Mouse (Mus musculus): ENCODE data around the gene Shox2. TPM values are rescaled to one million over a fixed set of nuclear protein-coding genes. Genes with fewer than 3 reads are reported as not detected.

Gene Shox2
- 2.0 and 2.6 TPM in 2 replicates for polyA plus RNA-seq (2012; ENCODE audit: insufficient read depth, insufficient read length, missing spikeins)

DNA sequence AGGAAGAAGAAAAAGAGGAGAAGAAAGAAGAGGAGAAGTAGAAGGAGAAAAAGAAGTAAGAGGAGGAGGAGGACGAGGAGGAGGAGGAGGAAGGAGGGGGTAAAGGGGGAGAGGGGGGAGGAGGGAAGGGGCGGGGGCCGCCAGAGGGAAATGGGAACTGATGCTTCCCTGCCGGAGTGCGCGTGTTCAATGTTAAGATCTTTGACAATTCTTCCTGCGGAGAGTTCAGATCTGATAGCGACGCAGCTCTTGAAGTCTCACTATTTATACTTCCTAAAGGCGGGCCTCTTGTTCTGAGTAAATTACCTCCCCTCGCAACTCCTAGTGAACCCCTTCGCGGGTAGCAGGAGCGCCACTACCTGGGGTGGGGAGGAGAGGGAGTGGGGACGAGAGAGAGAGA is at the start of gene Shox2:
TSS of gene Shox2 (minus strand) at position 66 of the 400 bp plus-strand sequence.
- H3K4me1 ChIP-seq (ENCODE audit: control insufficient read depth, insufficient read depth, insufficient read length, low read length): peaks cover 6% of the 10 kb centered on the region; the same call in 1 of the 2 replicates
- peak within 1 kb of the TSS; percentile 79 for H3K4me3 ChIP-seq (ENCODE audit: insufficient read depth, low read depth, low read length)
- no peak within 1 kb of the TSS for H3K27ac ChIP-seq (replicated peaks; ENCODE audit: low read depth, low read length)

DNA sequence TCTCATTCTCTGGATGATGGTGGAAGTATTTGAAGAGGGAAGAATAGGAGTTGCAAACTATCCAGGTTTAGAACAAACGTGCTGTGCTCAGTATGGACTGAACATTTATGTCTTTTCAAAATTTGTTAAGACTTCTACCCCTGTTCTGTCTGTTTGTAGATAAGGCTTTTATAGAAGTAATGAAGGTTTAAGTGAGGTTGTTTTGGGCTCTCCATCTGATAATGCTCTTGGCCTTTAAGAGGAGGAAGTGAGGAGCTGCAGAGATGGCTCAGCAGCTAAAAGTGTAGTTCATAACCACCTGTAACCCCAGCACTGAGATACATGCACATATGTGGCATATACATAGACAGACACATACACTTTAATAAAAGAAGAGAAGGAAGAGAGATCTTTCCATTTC is 15.2 kb upstream of the Shox2 start:
- Histone ChIP-seq H3K27ac (replicated peaks; ENCODE audit: low read depth, low read length) (no peak overlapping the region), H3K4me1 (ENCODE audit: control insufficient read depth, insufficient read depth, insufficient read length, low read length) (no peaks in the 10 kb centered on the region), H3K4me3 (ENCODE audit: insufficient read depth, low read depth, low read length) (no peak overlapping the region)

DNA sequence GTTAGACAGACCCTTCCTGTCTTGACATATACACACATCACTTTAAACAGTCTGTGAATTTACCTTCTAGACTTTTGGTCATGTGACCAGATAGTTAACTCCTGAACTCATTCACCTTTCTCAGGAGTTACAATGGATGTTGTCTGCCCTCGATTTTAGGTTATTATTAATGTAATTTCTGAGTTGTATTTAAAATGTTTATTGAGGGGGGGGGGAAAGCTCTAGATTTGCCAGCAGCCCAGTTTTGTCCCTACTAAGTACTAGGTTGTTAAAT is 4.7 kb upstream of the Shox2 start:
- Histone ChIP-seq H3K4me3 (ENCODE audit: insufficient read depth, low read depth, low read length) (peak overlapping the region; percentile 89), H3K4me1 (ENCODE audit: control insufficient read depth, insufficient read depth, insufficient read length, low read length) (no peaks in the 10 kb centered on the region), H3K27ac (replicated peaks; ENCODE audit: low read depth, low read length) (no peak overlapping the region)

DNA sequence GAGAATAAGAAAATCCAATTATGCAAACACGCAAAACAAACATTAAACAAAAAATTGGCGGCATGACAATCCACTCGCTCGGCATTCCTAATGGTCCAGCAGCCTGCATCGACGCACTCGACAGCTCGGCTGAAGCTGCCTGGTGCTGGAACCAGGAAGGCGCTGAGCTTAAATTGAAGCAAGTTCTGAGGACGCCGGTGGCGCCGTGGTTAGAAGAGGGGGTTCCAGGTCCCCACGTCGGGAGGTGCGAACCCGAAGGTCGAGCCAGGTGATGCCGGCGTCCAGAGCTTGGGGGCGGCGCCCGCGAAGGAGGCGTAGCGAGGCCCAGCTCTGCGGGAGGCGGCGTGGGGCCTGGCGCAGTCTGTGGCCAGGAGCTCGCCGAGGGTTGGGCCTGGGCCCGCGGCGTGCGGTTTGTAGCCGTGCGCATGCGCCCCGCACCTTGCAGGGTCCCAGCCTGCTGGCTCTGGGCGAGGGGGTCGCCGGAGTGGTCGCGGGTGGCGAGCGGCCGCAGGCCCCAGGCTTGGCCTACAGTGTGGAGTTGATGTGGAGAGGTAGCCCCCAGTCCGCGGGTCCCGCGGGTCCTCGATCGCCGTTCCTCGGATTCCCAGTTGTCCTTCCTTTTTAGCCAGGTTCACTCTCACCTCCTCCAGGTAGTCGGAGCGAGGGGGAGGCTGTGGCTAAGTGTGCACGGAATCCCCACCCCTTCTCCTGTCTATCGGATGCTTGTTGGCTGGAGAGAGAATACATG is 4.1 kb upstream of the Shox2 start:
- no peak overlapping the region for H3K27ac ChIP-seq (replicated peaks; ENCODE audit: low read depth, low read length)
- peak overlapping the region; percentile 89 for H3K4me3 ChIP-seq (ENCODE audit: insufficient read depth, low read depth, low read length)
- peaks cover 2% of the 10 kb centered on the region; the same call in 1 of the 2 replicates for H3K4me1 ChIP-seq (ENCODE audit: control insufficient read depth, insufficient read depth, insufficient read length, low read length)

DNA sequence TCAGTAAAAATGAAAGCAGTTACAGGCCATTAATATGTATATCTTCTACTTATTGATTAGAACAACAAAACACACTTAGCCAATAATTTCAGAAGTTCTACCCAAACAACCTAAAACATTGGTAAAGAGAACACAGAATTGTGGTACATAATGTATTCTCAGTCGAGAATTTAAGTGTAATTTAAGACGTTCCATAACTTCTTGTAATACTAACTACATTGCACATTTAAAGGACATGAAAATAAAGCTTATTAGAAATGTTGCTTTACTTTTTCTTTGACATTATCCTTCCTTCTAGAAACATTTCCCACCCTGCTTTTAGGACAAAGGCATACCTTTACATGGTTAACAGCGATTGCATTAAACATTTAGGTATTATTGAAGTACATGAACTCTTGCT is 1.9 kb upstream of the Shox2 start:
- Histone ChIP-seq H3K4me1 (ENCODE audit: control insufficient read depth, insufficient read depth, insufficient read length, low read length) (peaks cover 6% of the 10 kb centered on the region; the same call in 1 of the 2 replicates), H3K4me3 (ENCODE audit: insufficient read depth, low read depth, low read length) (no peak overlapping the region), H3K27ac (replicated peaks; ENCODE audit: low read depth, low read length) (no peak overlapping the region)

DNA sequence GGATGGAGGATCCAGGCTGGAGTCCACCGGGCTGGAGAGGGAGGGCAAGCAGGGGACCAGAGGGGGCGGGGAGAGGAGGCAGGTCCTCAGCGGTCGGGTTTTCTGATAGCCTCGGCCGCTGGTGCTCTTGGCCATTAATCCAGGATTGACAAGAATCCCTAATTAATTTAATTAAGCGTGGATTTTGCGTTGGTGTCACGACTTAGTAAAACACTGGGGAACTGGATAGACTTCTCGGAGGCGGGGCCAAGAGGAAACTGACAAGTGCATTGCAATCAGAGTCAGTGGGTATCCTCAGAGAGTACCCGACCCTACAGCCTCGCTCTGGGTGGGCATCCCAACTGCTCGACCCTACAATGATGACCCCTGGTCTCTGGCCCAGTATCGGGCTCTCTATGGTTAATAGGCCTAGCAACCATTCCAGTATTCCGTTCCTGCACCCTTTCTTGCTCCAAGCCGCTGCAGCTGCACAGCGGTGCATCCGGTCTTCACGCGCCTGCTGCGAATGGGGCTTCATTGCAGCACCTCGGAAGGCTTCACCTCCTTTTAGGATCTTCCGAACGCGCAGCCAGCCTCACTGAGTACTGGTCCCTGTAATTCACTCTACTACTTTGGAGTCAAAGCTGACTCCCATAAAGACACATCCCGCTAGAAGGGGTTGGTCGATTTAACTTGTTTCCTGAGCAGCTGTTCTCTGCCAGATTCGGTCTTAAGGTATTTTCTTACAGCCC is 775 bp upstream of the Shox2 start:
- Histone ChIP-seq H3K27ac (replicated peaks; ENCODE audit: low read depth, low read length) (no peak overlapping the region), H3K4me3 (ENCODE audit: insufficient read depth, low read depth, low read length) (peak overlapping the region; percentile 79), H3K4me1 (ENCODE audit: control insufficient read depth, insufficient read depth, insufficient read length, low read length) (peaks cover 6% of the 10 kb centered on the region; the same call in 1 of the 2 replicates)

DNA sequence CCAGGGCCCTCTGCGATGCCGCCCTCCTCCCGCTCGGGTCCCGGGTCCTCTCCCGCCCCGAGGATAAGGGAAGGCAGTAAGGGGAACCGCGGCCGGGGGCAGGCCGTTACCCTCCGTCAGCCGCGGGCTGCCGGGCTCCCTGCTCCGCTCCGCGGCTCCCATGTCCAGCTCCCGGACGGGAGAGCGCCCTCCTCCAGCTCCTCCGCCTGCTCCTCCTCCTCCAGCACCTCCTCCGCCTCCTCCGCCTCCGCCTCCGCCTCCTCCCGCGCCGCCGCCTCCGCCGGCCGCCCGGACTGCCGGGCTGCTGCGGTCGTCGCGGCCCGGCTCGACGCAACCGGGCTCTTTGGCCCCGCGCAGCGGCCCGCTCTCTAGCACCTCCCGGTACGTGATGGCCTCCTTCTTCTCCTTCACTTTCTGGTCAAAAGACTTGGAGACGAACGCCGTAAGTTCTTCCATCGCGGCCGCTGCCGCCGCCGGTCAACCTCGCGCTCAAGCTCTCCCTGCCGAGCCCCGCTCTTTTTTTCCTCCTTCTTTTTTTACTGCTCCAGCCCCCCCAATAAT is 390 bp downstream of the Shox2 start, which contains the start of gene Rsrc1:
TSS of gene Rsrc1 (plus strand) at position 290 of the 561 bp plus-strand sequence.
- Histone ChIP-seq H3K4me1 (ENCODE audit: control insufficient read depth, insufficient read depth, insufficient read length, low read length) (peaks cover 6% of the 10 kb centered on the region; the same call in 1 of the 2 replicates), H3K4me3 (ENCODE audit: insufficient read depth, low read depth, low read length) (peak within 1 kb of the TSS; percentile 79), H3K27ac (replicated peaks; ENCODE audit: low read depth, low read length) (no peak within 1 kb of the TSS)

DNA sequence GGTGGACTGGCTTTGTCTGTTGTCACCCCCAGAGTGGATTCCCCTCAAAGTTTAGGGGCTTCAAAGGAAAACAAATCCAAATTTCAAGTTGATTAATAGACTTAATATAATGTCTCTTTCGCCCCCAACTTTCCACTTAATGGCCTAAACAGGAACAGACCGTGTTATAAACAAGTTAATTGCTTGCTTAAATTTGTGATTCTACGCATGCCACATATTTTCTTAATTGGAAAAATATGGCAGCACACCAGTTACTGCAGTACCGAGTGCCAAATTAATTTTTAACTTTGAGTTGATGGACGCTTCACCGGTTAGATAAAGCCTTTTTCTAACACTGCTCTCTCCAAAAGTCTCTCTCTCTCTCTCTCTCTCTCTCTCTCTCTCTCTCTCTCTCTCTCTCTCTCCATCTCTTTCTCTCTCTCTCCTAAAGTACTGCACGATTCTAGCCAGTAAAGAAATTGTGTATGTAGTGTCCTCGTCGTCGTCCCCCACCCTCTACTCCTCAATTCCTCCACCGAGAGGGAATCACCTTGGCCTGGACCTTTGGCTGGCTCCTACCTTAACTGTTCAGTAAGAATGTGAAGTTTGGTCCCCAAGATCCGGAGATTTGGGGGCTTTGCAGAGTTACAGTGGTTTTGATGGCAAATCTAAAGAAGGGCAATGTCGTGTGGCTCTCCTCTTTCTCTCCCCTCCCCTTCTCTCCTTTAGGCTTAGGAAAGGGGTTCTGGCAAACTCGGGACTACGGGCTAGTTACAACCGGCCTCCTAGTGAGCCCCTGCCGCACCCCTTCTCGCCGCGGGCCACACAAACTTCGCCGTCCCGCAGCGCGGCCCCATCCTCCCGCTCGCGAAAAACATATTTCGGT is 1.2 kb downstream of the Shox2 start:
- Histone ChIP-seq H3K4me3 (ENCODE audit: insufficient read depth, low read depth, low read length) (peak overlapping the region; percentile 79), H3K4me1 (ENCODE audit: control insufficient read depth, insufficient read depth, insufficient read length, low read length) (peaks cover 6% of the 10 kb centered on the region; the same call in 1 of the 2 replicates), H3K27ac (replicated peaks; ENCODE audit: low read depth, low read length) (no peak overlapping the region)

DNA sequence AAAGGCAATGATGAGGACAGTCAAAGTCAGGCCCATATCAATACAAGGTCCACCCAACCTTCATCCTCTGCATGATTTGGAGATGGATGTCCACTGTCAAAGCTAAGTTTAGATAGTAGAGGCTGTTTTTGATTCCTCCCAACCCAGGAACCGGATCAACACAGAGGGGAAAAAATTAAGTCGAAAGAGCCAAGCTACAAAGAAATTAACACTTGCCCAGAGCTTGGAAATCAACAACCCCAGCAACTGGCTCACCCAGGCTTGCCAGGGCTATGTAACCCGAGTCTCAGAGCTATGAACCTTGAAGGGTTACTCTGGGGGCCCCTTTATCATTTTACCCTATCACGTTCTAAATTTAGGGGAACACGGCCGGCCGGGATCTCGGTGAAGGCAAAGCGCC is 2.1 kb downstream of the Shox2 start:
- Histone ChIP-seq H3K4me1 (ENCODE audit: control insufficient read depth, insufficient read depth, insufficient read length, low read length) (peaks cover 6% of the 10 kb centered on the region; the same call in 1 of the 2 replicates), H3K4me3 (ENCODE audit: insufficient read depth, low read depth, low read length) (0 out of 2 replicates have a peak overlapping the region, but pooled peaks have one; percentile 6), H3K27ac (replicated peaks; ENCODE audit: low read depth, low read length) (no peak overlapping the region)

DNA sequence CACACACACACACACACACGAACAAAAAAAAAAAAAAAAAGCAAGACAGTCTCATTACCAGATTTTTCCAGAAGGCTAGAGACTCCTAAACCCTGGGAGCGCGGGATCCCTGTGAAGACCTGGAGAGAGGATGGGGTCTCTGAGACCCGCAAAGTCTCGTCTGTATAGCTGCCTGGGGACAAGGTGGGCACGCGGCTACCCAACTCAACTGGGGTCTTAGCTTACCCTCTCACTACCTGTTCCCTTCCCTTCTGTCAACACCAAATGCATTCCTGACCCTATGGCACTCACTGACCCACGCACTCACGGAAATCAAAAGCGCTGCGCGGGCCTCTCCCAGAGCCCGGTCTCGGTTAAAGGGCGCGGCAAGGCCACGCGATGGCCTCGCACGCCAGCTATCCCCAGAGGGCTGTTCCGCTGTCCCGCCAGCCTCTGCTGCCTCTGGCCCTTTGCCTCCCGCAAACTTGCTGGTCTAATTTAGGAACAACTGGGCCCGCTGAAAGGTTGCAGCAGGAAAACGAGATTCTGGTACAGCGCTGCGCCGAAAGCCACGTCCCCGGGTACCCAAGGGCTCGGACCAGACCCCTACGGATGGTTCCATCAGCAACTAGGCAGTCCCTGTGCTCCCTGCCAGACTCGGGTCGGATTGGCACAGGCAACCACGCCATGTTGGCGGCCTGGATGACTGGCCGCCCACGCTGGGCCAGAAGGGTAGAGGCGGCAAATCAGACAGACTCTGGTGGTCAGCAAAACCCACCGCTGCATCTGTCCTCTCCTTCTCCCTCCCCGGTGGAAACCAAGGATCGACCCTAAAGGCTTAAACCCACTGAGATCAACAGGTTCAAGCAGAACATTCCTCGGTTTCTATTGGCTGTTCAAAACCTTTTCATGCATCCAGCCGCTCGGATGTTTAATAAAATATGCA is 2.9 kb downstream of the Shox2 start:
- Histone ChIP-seq H3K27ac (replicated peaks; ENCODE audit: low read depth, low read length) (no peak overlapping the region), H3K4me1 (ENCODE audit: control insufficient read depth, insufficient read depth, insufficient read length, low read length) (peaks cover 6% of the 10 kb centered on the region; the same call in 1 of the 2 replicates), H3K4me3 (ENCODE audit: insufficient read depth, low read depth, low read length) (peak overlapping the region; percentile 38)

DNA sequence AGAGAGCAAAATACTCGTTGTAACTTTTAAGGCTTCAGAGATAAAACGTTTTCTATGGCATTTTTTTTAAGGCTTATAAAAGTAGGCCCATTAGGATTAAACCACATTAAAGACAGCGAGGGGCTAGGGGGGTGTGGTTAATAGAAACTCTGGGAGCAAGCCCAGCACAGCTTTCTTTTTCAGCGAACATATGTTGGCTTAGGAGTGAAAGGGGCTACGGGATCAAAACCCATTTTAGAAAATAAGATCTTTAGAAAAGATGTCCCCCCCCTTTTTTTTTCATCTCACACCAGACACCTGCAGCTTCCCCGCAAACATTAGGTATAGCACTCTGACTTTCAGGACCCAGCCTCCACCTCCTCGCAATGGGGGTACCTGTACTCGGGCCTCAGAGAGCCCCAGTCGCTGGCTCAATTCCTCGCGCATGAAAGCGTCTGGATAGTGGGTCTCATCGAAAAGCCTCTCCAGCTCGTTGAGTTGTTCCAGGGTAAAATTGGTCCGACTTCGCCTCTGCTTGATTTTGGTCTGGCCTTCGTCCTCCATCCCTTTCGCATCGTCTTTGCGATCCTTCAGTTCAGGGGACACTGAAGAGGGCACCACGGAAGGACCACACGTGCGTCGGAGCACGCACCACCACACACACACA is 3.6 kb downstream of the Shox2 start:
- no peak overlapping the region for H3K4me3 ChIP-seq (ENCODE audit: insufficient read depth, low read depth, low read length)
- no peak overlapping the region for H3K27ac ChIP-seq (replicated peaks; ENCODE audit: low read depth, low read length)
- H3K4me1 ChIP-seq (ENCODE audit: control insufficient read depth, insufficient read depth, insufficient read length, low read length): peaks cover 6% of the 10 kb centered on the region; the same call in 1 of the 2 replicates

DNA sequence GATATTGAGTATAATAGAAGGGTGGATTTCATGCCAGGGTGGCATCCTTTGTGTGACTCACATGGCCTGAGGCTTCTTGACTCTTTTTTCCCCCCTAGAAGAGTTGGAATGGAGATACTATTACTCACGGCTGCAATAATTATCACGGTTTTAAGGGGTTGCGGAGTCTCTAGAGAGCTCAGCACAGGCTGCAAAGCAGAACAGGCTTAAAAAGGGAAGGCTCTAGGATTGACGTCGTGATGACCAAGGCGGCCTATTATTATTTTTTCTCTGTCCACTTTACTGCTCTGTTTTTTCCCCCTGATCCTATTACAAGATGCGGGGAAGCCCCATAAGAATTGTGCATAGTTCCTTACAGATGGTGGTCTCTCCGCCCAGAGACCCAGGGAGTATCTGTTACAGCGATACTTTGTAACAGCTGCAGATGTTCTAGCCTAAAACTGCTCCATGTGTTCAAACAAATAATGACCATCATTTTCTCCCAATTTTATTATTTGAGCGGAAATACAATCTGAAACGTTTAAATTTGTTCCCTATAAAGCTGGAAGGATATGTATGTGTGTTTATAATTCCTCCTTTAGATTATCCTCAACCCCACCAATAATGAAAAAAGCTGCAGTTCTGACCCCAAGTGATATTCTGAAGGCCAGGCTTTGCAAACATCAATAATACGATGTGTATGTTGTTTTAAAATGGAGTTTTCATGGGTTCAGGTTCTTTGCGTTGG is 4.5 kb downstream of the Shox2 start:
- Histone ChIP-seq H3K4me3 (ENCODE audit: insufficient read depth, low read depth, low read length) (no peak overlapping the region), H3K4me1 (ENCODE audit: control insufficient read depth, insufficient read depth, insufficient read length, low read length) (peaks cover 6% of the 10 kb centered on the region; the same call in 1 of the 2 replicates)

DNA sequence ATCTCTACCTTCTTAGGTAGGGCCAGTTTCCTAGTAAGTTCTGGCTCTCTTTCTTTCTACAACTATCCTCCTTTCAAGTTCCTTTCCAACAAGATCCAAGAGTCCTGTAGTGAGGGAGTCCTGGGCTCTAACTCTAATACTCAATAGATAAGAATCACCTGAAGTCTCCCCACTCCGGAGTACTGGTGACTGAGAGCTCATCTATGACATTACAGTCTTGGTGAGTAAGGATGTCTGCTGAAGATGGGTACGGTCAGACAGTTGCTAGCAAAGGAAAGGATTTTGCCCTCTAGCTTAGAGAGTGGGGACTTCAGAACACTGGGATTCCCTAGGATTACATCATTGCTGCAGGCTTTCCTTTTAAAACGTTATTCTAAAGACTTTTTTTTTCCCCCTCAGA is 7.1 kb downstream of the Shox2 start:
- H3K27ac ChIP-seq (replicated peaks; ENCODE audit: low read depth, low read length): no peak overlapping the region
- peaks cover 3% of the 10 kb centered on the region; the same call in 1 of the 2 replicates for H3K4me1 ChIP-seq (ENCODE audit: control insufficient read depth, insufficient read depth, insufficient read length, low read length)
- no peak overlapping the region for H3K4me3 ChIP-seq (ENCODE audit: insufficient read depth, low read depth, low read length)

More for the DNA sequence above, 4.5 kb downstream of the Shox2 start:
- H3K27ac ChIP-seq (replicated peaks; ENCODE audit: low read depth, low read length): no peak overlapping the region

Measured in brown adipose tissue, adult 24 weeks (tissue).